Mouse (Mus musculus): Measurements from ENCODE around the gene Ppm1n. TPM values are rescaled to one million over a fixed set of nuclear protein-coding genes. Genes with fewer than 3 reads are reported as not detected.
A peak's percentile ranks its signal among the peaks of the same experiment; 100 is the strongest.
"Not testable (repeated sequence)": the region's sequence is repeated elsewhere in the genome, so short reads cannot be mapped to it uniquely, and the experiment has no call there.

Ppm1n gene
- polyA plus RNA-seq, 1 experiment: not detected

DNA sequence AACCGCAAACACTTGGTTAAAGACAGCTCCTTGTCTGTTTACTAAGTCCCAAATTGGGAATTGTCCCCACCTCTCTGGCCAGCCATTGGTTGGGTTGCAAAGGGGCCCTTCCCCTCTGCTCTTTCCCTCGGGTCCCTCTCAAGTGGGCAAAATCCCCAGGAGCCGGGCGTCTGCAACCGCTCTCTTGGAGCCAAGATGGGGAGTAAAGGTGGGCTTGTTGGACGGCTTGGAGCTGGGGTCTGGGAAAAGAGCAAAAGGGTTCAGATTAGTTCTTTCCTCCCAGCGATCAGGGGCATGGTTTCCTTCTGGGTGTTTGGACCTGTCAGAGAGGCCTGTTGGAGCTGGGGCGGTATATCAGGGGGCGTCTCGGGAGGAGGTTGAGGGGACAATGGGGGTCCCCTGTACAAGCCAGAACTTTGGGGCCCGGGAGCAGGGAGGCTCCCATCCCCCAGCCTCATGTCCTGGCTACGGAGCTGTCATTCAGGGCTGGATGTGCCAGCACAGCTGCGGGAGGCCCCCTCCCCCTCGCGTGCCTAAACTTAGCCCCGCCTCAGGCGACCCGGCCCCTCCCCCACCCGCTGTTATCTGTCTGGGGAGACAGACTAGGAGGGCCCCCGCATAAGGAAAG lies 11.2 kb upstream of the Ppm1n start:
- H3K27ac ChIP-seq (ENCODE audit: insufficient read depth, low read length): no peak overlapping the region
- H3K4me3 ChIP-seq (ENCODE audit: insufficient read depth, low read length): peak overlapping the region; percentile 39
- TF ChIP-seq POLR2A (IDR thresholded peaks at IDR 0.05; ENCODE audit: low read depth, low read length) (no peak), CTCF (IDR thresholded peaks at IDR 0.05; ENCODE audit: borderline replicate concordance, insufficient read depth, low read length) (no peak)
- H3K4me1 ChIP-seq (ENCODE audit: control insufficient read depth, insufficient read depth, low read length): no peaks in the 10 kb centered on the region

DNA sequence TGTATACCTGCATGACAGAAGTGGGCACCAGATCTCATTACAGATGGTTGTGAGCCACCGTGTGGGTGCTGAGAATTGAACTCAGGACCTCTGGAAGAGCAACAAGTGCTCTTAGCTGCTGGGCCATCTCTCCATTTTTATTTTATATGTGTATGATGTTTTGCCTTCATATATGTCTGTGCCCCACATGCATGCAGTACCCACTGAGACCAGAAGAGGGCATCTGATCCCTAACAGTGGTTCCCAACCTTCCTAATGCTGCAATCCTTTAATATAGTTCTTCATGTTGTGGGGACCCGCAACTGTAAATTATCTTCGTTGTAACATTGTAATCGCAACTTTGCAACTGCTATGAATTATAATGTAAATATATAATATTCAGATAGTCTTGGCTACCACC lies 4.9 kb upstream of the Ppm1n start:
- H3K4me1 ChIP-seq (ENCODE audit: control insufficient read depth, insufficient read depth, low read length): no peaks in the 10 kb centered on the region
- H3K27ac ChIP-seq (ENCODE audit: insufficient read depth, low read length): no peak overlapping the region
- no peak overlapping the region for H3K4me3 ChIP-seq (ENCODE audit: insufficient read depth, low read length)
- TF ChIP-seq CTCF (IDR thresholded peaks at IDR 0.05; ENCODE audit: borderline replicate concordance, insufficient read depth, low read length) (peak; percentile 33; the same call in 1 of the 2 replicates), POLR2A (IDR thresholded peaks at IDR 0.05; ENCODE audit: low read depth, low read length) (no peak)

DNA sequence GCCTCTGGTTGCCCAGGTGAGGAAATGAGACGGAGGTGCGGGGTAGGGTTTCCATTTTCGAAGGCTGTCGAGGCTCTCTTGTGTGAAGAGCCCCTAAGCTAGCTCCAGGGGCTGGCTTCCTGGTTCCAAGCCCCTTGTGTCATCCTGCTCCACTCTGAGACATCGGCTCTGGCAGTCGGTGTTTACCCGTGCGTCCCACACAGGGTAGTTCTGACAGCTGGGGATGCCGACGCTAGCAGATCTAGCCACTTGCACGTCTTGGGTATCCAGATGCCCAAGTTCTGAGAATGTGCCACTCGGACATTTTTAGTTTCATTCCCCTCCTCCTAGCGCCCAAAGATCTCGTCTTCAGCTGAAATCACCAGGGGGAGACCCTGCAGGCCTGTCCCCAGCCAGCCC lies 3.5 kb upstream of the Ppm1n start:
- H3K4me3 ChIP-seq (ENCODE audit: insufficient read depth, low read length): no peak overlapping the region
- H3K4me1 ChIP-seq (ENCODE audit: control insufficient read depth, insufficient read depth, low read length): no peaks in the 10 kb centered on the region
- TF ChIP-seq POLR2A (IDR thresholded peaks at IDR 0.05; ENCODE audit: low read depth, low read length): no peak
- no peak for TF ChIP-seq CTCF (IDR thresholded peaks at IDR 0.05; ENCODE audit: borderline replicate concordance, insufficient read depth, low read length)
- no peak overlapping the region for H3K27ac ChIP-seq (ENCODE audit: insufficient read depth, low read length)

DNA sequence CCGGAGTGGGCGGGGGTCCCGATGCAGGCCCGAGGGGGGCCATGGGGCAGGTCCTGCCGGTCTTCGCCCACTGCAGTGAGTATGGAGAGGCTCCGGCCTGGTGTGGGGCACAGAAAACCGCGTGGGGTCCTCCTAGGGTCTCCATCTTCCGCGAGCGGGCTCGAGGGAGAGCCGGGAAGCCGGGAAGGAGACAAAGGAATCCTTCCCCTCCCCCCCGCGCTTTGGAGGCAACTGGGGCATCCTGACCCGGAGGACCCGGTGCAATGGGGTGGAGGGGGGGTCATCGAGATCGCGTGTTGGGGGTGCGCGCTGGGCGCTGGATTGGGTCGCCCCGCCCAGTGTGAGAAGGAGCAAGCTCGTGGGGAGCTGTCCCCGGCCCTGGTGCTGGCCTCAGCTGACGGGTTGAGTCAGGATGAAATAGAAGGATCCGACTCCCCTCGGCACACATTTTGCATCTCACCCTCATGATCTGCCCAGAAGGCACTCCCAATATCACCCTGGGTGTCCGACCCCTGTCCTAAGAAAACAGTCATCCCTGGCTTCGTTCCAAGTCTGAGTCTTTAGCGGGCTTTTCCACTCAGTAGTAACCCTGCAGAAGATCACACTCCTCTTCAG lies 3.0 kb upstream of the Ppm1n start:
- TF ChIP-seq CTCF (IDR thresholded peaks at IDR 0.05; ENCODE audit: borderline replicate concordance, insufficient read depth, low read length) (no peak), POLR2A (IDR thresholded peaks at IDR 0.05; ENCODE audit: low read depth, low read length) (no peak)
- Histone ChIP-seq H3K4me3 (ENCODE audit: insufficient read depth, low read length) (peak overlapping the region; percentile 43), H3K4me1 (ENCODE audit: control insufficient read depth, insufficient read depth, low read length) (no peaks in the 10 kb centered on the region), H3K27ac (ENCODE audit: insufficient read depth, low read length) (no peak overlapping the region)

DNA sequence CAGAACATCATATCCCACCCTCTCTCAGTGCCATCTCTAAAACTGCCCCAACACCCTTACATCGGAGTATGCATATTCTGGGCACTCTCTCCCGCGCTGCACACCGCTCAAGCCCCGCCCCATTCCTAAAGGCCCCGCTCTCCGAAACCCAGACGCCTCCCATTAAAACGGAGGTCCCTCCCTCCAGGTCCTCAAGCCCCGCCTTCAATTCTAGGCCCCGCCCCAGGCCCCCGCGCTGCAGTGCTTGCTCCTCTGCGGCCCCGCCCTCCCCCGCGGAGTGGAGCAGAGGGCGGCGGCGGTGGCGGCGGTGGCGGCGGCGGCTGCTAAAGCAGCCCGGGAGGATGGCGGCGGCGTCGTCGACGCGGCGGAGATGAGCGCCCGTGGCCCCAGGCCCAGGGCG lies 2.5 kb upstream of the Ppm1n start, which contains the start of gene Rtn2:
Gene Rtn2 (plus strand): TSS at position 240 of the 400 bp plus-strand sequence.
- Histone ChIP-seq H3K27ac (ENCODE audit: insufficient read depth, low read length) (no peak within 1 kb of the TSS), H3K4me3 (ENCODE audit: insufficient read depth, low read length) (peak within 1 kb of the TSS; percentile 43), H3K4me1 (ENCODE audit: control insufficient read depth, insufficient read depth, low read length) (no peaks in the 10 kb centered on the region)
- TF ChIP-seq POLR2A (IDR thresholded peaks at IDR 0.05; ENCODE audit: low read depth, low read length) (no peak), CTCF (IDR thresholded peaks at IDR 0.05; ENCODE audit: borderline replicate concordance, insufficient read depth, low read length) (no peak)

DNA sequence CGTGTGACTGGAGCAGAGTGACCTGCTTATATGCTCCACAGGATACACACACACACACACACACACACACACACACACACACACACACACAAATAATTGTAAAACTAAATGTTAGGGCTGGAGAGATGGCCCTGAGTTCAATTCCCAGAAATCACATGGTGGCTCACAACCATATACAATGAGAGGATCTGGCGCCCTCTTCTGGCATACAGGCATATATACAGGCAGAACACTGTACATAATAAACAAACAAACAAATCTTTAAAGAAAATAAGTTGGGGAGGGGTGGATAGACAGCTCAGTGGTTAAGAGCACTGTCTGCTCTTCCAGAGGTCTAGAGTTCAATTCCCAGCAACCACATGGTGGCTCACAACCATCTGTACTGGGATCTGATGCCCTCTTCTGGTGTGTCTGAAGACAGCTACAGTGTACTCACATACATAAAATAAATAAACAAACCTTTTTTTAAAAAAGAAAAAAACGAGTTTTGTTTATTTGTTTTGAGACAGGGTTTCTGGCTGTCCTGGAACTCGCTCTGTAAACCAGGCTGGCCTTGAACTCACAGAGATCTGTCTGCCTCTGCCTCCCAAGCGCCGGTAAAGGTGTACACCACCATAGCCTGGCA lies 1.9 kb upstream of the Ppm1n start:
- H3K4me1 ChIP-seq (ENCODE audit: control insufficient read depth, insufficient read depth, low read length); H3K4me3 ChIP-seq (ENCODE audit: insufficient read depth, low read length); H3K27ac ChIP-seq (ENCODE audit: insufficient read depth, low read length): not testable (repeated sequence)

DNA sequence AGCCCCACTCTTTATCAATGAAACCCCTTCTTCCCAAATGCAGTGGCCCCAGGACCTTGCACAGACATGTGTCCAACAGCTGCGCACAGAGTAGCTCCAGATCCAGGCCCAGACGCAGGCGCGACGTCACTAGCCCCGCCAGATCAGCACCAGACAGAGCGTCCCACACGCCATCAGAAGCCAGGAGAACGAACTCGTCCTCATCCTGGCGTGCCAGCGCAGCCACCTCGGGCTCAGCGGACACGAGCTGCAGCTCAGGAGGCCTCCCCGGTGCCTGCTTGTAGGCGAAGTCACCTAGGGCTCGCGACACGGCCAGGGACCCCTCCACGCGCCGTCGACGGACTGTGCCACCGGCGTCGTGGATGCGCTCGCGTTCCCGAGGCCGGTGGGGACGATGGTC lies 812 bp downstream of the Ppm1n start:
- Histone ChIP-seq H3K27ac (ENCODE audit: insufficient read depth, low read length) (no peak overlapping the region), H3K4me1 (ENCODE audit: control insufficient read depth, insufficient read depth, low read length) (no peaks in the 10 kb centered on the region), H3K4me3 (ENCODE audit: insufficient read depth, low read length) (no peak overlapping the region)
- TF ChIP-seq POLR2A (IDR thresholded peaks at IDR 0.05; ENCODE audit: low read depth, low read length) (no peak), CTCF (IDR thresholded peaks at IDR 0.05; ENCODE audit: borderline replicate concordance, insufficient read depth, low read length) (no peak)

DNA sequence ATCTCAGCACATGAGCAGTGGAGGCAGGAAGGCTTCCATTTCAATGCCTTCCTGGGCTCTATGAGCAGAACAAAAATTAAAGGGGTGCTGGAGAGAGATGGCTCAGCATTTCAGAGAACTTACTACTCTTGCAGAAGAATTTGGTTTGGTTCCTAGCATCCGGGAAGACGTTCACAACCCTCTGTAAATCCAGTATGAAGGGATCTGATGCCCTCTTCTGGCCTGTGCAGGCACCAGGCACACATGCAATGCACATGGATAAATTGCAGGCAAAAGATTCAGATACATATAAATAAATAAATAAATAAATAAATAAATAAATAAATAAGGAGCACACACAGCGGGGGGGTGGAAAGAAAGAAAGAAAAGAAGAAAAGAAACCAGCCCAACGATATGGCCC lies 3.6 kb downstream of the Ppm1n start:
- H3K4me3 ChIP-seq (ENCODE audit: insufficient read depth, low read length): no peak overlapping the region

DNA sequence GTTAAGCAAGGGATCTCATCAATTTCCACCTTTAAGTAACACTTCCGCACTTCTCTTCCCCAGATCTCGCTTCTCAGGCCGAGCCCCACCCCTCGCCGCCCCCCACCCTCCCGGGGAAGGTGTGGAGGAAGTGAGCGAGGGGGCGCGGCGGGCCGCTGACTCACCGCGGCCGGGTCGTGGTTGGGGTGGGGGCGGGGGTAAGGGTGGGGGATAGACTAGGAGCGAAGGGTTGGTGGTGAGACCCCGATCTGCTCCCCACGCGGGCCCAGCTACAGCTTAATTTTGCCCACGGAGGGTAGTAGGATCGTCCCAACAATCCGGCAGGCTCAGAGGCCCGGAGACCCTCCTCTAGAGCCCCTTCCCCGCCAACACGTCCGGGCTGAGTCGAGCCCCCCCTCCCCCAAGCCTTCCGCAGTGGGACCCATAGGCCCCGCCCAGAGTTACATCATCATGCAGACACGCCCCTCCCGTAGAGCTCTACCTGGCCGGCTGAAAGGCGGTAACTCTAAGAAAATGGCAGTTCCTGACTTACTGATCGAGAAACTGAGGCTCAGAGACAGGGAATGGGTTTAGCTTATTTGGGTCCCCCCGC lies 7.6 kb downstream of the Ppm1n start:
- Histone ChIP-seq H3K4me1 (ENCODE audit: control insufficient read depth, insufficient read depth, low read length) (peaks cover 12% of the 10 kb centered on the region; the same call in 1 of the 2 replicates), H3K27ac (ENCODE audit: insufficient read depth, low read length) (peak overlapping the region; percentile 93), H3K4me3 (ENCODE audit: insufficient read depth, low read length) (peak overlapping the region; percentile 98)
- peak; percentile 39 for TF ChIP-seq POLR2A (IDR thresholded peaks at IDR 0.05; ENCODE audit: low read depth, low read length)
- TF ChIP-seq CTCF (IDR thresholded peaks at IDR 0.05; ENCODE audit: borderline replicate concordance, insufficient read depth, low read length): no peak

More for the DNA sequence above, 3.6 kb downstream of the Ppm1n start:
- Histone ChIP-seq H3K27ac (ENCODE audit: insufficient read depth, low read length) (no peak overlapping the region), H3K4me1 (ENCODE audit: control insufficient read depth, insufficient read depth, low read length) (no peaks in the 10 kb centered on the region)
- TF ChIP-seq POLR2A (IDR thresholded peaks at IDR 0.05; ENCODE audit: low read depth, low read length): no peak
- TF ChIP-seq CTCF (IDR thresholded peaks at IDR 0.05; ENCODE audit: borderline replicate concordance, insufficient read depth, low read length): peak; percentile 29; the same call in 1 of the 2 replicates

Data from embryonic fibroblast, embryonic 13.5 days (primary cell).